Mouse (Mus musculus) kidney, adult 2 months (tissue): ENCODE results near the gene Olfr613.

Experiments
- CTCF ChIP-seq: fragments of 200-500 bp; conservative IDR thresholded peaks from 2 replicates; pipeline ENCODE4 v1.5.1; 2011; ENCODE audit warnings: low read depth, mild to moderate bottlenecking, control low read depth, low read length, moderate library complexity, mixed read lengths; ENCODE audit not compliant: insufficient read depth, insufficient read length
- POLR2A ChIP-seq: fragments of 200-500 bp; IDR thresholded peaks from one replicate; pipeline ENCODE4 v1.6.1; 2011; ENCODE audit warnings: low read depth, low read length, control low read depth

- TF ChIP-seq CTCF (no peak), POLR2A (no peak)
Observed at GRCm38 (mm10) chr7:103569043-103569442, 21.2 kb downstream of the Olfr613 start, which contains the start of gene Olfr616.
